Mouse (Mus musculus) spleen, embryonic (tissue): ENCODE measurements around the gene 1700021F05Rik.

Experiments used
- CTCF ChIA-PET: fragments of 350-600 bp; sonication (Branson Sonifier 250); formaldehyde crosslinking; loops from one replicate; lab custom pipeline; 2022; lab: Charles Lee

The 1700021F05Rik gene

DNA sequence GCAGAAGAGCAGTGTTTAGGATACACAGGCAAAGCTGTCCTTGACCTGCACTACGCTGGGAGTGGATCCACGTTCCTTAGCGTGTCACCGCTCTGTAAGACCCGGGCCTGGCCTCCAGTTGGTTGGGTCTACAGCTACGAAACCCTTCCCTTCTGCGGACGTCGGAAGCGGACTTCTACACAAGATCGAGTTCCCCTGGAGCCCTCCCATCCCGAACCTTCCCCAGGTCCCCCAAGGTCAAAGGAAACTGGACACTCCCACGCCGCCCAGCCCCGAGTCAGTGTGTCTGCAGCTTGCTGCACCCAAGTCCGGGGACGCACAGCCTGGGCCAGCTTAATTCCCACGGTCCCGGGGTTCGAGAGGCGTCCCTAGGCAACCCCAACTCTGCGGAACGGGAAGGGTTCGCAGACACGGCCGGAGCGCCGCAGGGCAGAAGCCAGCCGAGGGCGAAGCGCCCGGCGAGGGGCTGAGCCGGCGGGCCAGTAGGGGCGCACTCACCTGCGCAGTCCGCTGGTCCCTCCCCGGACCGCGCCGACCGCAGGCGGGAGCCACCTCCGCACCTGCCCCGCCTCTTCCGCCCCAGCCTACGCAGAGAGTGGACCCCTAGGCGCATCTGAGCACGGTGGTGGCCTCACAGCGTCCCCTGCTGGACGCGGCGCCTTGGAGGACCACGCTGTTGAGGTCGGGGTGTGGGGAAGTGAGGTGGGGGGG is at the start of gene 1700021F05Rik:
TSS of gene 1700021F05Rik (minus strand) at position 553 of the 711 bp plus-strand sequence.
- CTCF ChIA-PET, result interaction anchor here (0.6 kb wide), 2 partner anchors 63 to 1399 kb away, joined by 3 read pairs; no protein-coding TSS in a partner anchor

GRCm38 (mm10) chr10:43588470-43589177 is 47.8 kb upstream of the 1700021F05Rik start:
- CTCF ChIA-PET, result interaction anchor here (0.6 to 1.2 kb wide), 2 partner anchors 8 to 170 kb away, joined by 3 to 10 read pairs; no protein-coding TSS in a partner anchor

GRCm38 (mm10) chr10:43584538-43584937 is 43.7 kb upstream of the 1700021F05Rik start:
- CTCF ChIA-PET, result interaction anchor here (0.6 kb wide), 1 partner anchor 408 kb away, joined by 3 read pairs; no protein-coding TSS in a partner anchor

DNA sequence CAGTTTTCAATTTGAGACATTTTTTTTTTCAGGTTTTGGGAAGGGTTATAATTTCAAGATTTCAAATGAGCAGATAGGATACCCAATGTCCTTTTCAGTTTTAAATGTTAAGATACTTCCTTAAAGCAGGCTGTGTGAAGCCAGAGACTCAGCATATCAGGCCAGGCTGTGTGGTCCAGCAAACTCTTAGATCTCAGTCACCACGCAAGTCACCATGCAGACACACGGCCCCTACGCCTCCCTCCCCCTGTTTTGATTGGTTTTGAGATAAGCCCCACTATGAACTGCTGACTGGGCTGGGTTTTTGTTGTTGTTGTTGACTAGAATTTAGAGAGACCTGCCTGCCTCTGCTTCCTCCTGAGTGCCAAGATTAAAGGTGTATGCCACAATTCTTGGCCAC is 40.5 kb upstream of the 1700021F05Rik start:
- CTCF ChIA-PET, result interaction anchor here (0.6 to 1.0 kb wide), 2 partner anchors 8 to 38 kb away, joined by 3 to 10 read pairs; no protein-coding TSS in a partner anchor

- CTCF ChIA-PET, result interaction anchor here (0.6 to 1.0 kb wide), 6 partner anchors 9 to 330 kb away, joined by 3 to 10 read pairs (median 5); no protein-coding TSS in a partner anchor
Measured at GRCm38 (mm10) chr10:43580649-43581078, 39.9 kb upstream of the 1700021F05Rik start.

GRCm38 (mm10) chr10:43579381-43580261 is 38.8 kb upstream of the 1700021F05Rik start:
- CTCF ChIA-PET, result interaction anchor here (0.6 to 1.0 kb wide), 4 partner anchors 57 to 331 kb away, joined by 4 to 10 read pairs (median 5); no protein-coding TSS in a partner anchor

DNA sequence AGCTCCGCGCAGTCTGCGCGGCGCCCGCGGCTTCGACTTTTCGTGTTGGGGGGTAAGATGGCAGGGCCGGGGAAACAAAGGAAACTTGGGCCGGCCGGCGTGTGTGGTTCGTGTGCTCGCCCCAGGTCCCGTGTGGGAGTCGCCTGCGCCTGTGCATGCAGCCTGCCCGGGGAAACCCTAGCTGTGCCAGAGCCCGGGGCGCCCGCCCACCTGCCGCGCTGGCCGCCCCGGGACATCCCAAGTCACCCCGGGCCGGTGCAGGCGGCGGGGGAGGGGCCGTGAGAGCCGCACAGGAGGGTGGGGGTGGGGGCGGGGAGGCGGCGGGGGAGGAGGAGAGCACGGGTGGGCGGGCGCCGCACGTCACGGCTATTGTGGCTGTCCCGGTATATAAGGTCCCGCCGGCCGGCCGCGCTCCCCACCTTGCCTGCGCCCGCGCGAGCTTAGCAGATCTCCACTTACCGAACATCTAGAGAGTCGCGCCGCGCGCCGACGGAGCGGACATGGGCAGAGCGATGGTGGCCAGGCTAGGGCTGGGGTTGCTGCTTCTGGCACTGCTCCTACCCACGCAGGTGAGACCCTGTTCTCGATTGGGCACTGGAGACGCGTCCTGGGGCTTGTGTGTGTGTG is 38.1 kb upstream of the 1700021F05Rik start:
- CTCF ChIA-PET, result no interaction called here

DNA sequence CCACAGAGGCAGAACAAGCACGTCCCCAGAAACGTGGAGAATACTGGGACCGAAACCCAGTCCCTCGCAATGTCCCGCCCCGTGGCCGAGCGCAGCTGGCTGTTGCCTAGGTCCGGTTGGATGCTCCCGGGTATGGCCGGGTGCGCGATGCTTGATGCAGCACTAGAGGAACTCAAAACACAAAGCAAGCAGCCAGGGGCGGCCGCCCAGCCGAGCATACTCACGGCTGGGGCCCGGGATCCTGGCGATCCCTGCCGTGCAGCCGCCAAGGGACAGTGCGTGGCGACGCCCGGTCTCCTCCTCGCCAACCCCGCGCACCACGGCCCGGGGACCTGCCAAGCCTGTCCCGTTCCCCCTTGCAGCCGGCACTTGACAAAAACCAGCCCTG is 37.6 kb upstream of the 1700021F05Rik start:
- CTCF ChIA-PET, result no interaction called here

GRCm38 (mm10) chr10:43577997-43578331 is 37.2 kb upstream of the 1700021F05Rik start, which contains the start of gene Cd24a:
Gene Cd24a, plus strand, starts transcription at chr10:43578284.
- CTCF ChIA-PET, result no interaction called here

DNA sequence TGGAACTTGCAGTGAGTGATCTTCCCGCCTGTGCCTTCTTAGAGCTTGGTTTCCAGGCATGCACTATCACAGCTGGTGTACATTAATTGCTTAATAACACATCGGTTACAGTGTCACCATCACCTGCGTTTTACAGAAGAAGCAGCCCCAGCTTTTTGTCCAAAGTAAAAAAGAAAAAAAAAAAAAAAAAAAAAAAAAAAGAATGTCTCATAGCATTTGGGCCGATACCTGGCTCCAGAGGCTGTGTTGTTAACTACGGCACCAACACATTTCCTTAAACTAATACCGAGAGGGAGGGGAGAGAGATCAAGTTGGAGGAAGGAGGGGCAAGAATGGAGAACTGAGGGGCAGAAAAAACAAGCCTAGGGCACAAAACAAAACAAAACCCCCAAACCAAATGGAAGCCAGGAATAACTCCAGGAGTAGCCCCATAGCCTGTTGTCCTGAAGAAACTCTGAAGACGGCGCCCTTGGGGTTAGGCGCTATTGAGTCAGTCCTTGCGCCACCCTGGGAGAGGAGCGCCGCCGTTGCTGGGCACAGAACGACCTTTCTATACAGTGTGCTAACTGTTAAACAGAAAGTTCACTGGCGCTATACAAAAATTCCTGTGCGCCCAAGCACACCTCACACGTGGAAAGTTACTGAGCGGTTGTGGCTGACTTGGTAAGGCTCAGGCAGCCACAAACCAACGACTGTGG is 36.7 kb upstream of the 1700021F05Rik start:
- CTCF ChIA-PET, result interaction anchor here (0.6 kb wide), 2 partner anchors 114 to 362 kb away, joined by 5 to 6 read pairs; no protein-coding TSS in a partner anchor

GRCm38 (mm10) chr10:43574956-43575355 is 34.2 kb upstream of the 1700021F05Rik start:
- CTCF ChIA-PET, result interaction anchor here (0.6 to 1.9 kb wide), 3 partner anchors 121 to 344 kb away, joined by 3 to 9 read pairs (median 4); no protein-coding TSS in a partner anchor

GRCm38 (mm10) chr10:43574352-43574751 is 33.6 kb upstream of the 1700021F05Rik start:
- CTCF ChIA-PET, result interaction anchor here (1.9 kb wide), 1 partner anchor 345 kb away, joined by 9 read pairs; no protein-coding TSS in a partner anchor

GRCm38 (mm10) chr10:43561311-43561710 is 20.5 kb upstream of the 1700021F05Rik start:
- CTCF ChIA-PET, result no interaction called here

DNA sequence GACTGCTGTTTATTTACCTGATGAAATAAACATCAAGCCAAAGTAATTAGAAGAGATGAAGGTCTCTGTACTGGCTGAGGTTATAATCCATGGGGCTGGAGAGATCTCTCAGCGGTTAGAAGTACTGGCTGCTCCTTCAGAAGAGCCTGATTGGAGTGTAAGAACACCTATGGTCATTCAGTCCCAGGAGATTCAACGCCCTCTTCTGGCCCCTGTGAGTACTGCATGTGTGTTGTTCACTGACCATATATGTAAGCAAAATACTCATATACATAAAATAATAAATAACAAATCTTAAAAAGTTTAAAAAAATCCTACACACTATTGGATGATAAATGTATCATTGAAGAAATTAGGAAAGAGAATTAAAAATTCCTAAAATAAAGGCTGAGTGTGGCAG is 20.0 kb upstream of the 1700021F05Rik start:
- CTCF ChIA-PET, result no interaction called here

DNA sequence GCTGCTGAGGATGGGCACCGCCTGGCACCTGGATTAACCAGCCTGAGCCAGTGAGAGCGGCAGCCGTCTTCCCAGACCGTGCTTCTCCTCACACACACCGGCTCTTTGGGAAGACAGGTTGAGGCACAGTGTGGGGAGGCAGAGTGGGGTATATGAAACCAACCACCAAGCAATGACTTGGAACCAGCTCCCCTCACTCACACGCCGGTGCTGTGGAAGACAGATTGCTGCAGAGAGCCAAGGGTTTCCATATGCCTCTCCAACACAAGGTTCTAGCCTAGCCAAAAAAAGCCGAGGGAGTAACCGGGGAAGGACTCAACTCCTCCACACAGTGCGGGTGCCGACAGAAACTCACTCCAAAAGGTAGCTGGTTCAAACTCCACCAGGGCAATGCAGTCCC is 18.5 kb upstream of the 1700021F05Rik start:
- CTCF ChIA-PET, result no interaction called here

DNA sequence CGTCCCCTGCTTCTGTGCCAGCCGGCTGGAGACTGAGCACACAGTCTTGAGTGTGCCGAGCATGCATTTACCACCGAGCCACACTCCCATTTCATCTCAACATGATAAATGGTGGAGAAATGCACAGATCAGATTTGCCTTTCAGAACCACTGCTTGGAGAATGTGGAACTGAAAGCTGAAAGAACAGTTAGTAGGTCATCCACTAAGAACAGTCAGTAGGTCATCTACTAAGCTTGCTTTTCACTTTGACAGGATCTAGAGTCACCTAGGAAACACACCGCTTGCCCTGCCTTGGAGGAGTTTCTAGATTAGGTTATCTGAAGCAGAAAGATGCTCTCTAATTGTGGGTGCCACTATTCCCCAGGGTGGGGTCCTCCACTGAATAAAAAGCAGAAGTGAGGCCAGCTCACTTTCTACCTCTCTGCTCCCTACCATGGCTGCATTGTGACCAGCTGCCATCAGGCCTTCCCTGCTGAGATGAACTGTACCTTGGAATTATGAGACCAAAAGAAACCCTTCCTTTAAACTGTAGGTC is 16.9 kb upstream of the 1700021F05Rik start:
- CTCF ChIA-PET, result no interaction called here

DNA sequence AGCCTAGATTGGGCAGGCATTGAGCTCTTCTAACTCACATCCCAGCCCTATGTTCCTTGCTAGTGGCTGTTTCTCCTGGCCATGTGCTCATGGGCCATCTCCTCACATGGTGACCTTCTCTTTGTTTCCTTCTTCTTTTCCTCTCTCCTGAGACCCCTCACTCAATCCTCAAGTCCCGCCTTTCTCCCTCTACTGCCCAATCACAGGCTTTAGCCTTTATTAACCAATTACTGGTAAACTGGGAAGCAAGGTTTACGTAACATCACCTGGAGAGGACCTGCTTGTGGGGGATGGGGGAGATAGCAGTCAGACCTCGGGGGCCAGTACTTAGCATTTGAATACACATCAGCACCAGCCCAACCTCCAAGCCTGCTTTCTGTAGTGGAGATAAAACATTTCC is 10.6 kb upstream of the 1700021F05Rik start:
- CTCF ChIA-PET, result no interaction called here

DNA sequence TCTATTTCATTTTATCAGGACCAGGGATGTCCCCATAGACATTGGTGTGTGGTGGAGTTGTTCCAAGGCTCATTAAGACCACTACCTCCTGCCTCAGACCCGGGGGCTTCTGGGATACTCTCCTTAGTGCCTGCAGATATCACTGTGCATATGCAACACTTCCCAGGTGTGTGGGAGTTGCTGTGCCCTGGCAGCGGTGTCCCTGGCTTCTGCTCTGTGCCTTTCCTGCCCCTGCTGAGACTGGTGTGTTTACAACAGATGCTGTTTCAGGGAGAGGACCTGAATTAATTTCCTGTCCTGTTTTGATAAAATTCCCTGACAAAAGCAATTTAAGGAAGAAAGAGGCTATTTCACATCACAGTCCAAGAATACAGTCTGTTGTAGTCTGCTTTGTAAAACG is 10.1 kb upstream of the 1700021F05Rik start:
- CTCF ChIA-PET, result no interaction called here

GRCm38 (mm10) chr10:43549411-43549810 is 8.6 kb upstream of the 1700021F05Rik start:
- CTCF ChIA-PET, result no interaction called here

DNA sequence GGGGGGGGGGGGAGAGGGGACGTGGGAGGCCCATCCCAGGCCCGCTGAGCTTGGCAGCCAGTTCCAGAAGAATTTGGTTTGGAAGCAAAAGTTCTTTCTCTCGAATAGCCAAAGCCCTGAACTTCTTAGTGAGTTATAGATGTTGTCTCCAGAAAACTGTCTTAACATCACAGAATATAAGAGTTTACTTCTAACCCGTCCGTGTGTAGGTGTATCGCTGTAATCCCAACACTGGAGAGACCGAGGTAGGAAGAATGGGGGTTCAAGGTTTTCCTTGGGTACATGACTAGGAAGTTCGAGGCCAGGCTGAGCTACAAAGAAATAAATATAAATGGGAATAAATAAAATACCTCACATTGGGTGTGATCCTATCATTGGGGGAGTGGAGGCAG is 355 bp upstream of the 1700021F05Rik start:
- CTCF ChIA-PET, result no interaction called here
